Mouse (Mus musculus) erythroblast, embryonic 14.5 days (primary cell): ENCODE data around the gene Krt34. TPM values are rescaled to one million over a fixed set of nuclear protein-coding genes. Genes with fewer than 3 reads are reported as not detected.

Experiments
- H3K27me3 ChIP-seq: 2 replicates; pipeline ENCODE4 v1.6.1; 2012; ENCODE audit warnings: inconsistent platforms; ENCODE audit not compliant: control insufficient read depth
- H3K36me3 ChIP-seq: 2 replicates; pipeline ENCODE4 v1.6.1; 2012; ENCODE audit warnings: mild to moderate bottlenecking, inconsistent platforms; ENCODE audit not compliant: control insufficient read depth
- H3K4me1 ChIP-seq: 2 replicates; pipeline ENCODE4 v1.6.1; 2012; ENCODE audit warnings: inconsistent platforms; ENCODE audit not compliant: control insufficient read depth
- H3K4me3 ChIP-seq: replicated peaks from 2 replicates; pipeline ENCODE3; 2012; ENCODE audit warnings: moderate library complexity, mild to moderate bottlenecking, inconsistent platforms
- H3K9me3 ChIP-seq: 2 replicates; pipeline ENCODE4 v1.6.1; 2012; ENCODE audit warnings: low read length, inconsistent platforms, mixed read lengths; ENCODE audit not compliant: control insufficient read depth
- GATA1 ChIP-seq: IDR thresholded peaks from 2 replicates; pipeline ENCODE4 v1.6.1; 2012; ENCODE audit warnings: low read length, inconsistent platforms, mixed read lengths
- TAL1 ChIP-seq: IDR thresholded peaks from 3 replicates; pipeline ENCODE4 v1.6.1; 2012; ENCODE audit warnings: low read length, inconsistent platforms, mixed read lengths
- polyA plus RNA-seq: library from polyadenylated mRNA; stranded (reverse); fragments of >175 nt; gene quantifications from 2 replicates; pipeline ENCODE4 v1.2.3, GENCODE M21; 2012

The Krt34 gene
- not detected in 2 replicates for polyA plus RNA-seq

- H3K27me3 ChIP-seq: no peaks in the 10 kb centered on the region
- no peaks in the 10 kb centered on the region for H3K36me3 ChIP-seq
- peaks cover 5% of the 10 kb centered on the region; the same call in 1 of the 2 replicates for H3K9me3 ChIP-seq
- H3K4me3 ChIP-seq: no peak within 1 kb of the TSS
- no peak for TF ChIP-seq GATA1
- TF ChIP-seq TAL1: no peak
- no peaks in the 10 kb centered on the region for H3K4me1 ChIP-seq
Measured at GRCm38 (mm10) chr11:100041454-100041853, at the start of gene Krt34. Gene Krt34 (minus strand): TSS chr11:100041554.

DNA sequence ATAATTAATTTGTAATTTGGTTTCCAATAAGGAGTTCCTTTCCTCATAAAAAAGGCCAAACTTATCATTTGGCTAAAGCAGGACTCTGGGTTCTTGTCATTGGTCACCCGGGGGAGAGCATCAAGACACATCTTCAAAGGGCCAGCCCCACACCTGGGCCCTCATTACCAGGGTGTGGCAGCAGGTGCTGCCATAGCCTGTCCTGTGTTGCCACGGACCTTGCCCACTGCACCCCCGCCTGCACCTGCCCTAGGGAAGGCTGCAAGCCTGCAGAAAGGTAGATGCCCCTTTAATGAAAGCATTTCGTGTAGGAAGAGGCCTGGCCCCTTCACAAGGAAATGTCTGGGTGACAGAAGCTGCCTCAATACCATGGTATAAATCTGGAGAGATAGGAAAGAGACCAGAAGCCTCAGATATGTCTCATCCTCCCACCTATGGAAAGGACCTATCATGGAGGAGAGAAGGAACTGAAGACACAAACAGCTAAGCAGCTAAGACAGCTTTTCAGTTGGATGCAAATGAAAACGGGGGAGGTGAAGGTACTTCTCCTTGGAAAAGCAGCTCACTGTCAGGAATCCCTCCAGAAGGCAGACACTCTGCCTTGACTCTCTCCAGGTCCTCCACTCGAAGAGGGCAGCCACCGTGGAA is 47.1 kb upstream of the Krt34 start:
- H3K36me3 ChIP-seq: no peaks in the 10 kb centered on the region
- no peak for TF ChIP-seq TAL1
- no peak for TF ChIP-seq GATA1
- no peaks in the 10 kb centered on the region for H3K27me3 ChIP-seq
- no peaks in the 10 kb centered on the region for H3K4me1 ChIP-seq
- no peak overlapping the region for H3K4me3 ChIP-seq
- H3K9me3 ChIP-seq: peaks cover 4% of the 10 kb centered on the region; the same call in 1 of the 2 replicates

GRCm38 (mm10) chr11:100087861-100088260 is 46.5 kb upstream of the Krt34 start, which contains the start of gene Krt32:
Gene Krt32 (minus strand): TSS chr11:100088226.
- TF ChIP-seq GATA1 (no peak), TAL1 (no peak)
- H3K36me3 ChIP-seq: no peaks in the 10 kb centered on the region
- no peaks in the 10 kb centered on the region for H3K27me3 ChIP-seq
- no peaks in the 10 kb centered on the region for H3K4me1 ChIP-seq
- H3K9me3 ChIP-seq: peaks cover 4% of the 10 kb centered on the region; the same call in 1 of the 2 replicates
- no peak within 1 kb of the TSS for H3K4me3 ChIP-seq

- Histone ChIP-seq H3K9me3 (no peaks in the 10 kb centered on the region), H3K36me3 (no peaks in the 10 kb centered on the region), H3K27me3 (no peaks in the 10 kb centered on the region), H3K4me1 (no peaks in the 10 kb centered on the region), H3K4me3 (no peak overlapping the region)
- TF ChIP-seq TAL1 (no peak), GATA1 (no peak)
Measured at GRCm38 (mm10) chr11:100073873-100074272, 32.5 kb upstream of the Krt34 start.

DNA sequence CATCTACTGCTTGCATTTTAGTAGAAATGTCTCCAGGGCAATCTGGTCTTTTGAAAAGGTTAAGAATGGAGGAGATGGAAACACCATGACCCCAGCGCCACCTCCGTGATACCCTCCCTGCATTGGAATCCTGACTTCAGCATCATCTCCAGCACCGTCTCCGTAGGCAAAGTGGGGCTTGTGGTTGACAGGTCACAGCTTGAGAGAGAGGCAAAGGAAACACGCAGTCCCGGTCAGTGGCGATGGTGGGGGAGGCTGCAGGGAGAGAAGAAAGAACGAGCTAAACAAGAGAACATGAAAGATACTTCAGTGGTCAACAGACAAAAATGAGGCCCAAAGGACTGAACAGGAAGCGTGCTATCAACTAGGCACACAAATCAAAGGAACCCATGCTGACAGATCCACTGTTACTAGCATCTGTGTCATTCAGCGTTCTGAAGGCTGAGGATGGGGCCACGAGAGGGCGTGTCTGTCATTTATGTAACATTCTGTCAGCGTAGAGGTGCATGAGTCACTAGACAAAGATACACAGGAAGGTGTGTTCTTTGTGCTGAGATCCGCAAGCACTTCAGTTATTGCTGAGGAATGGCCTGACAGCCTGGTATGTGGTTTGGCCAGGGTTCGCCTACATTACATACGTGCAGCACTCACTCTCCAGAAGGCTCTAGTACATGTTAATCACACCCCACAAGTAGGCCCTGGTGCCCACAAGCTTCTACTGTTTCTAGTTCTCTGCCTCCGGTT is 26.1 kb upstream of the Krt34 start:
- H3K36me3 ChIP-seq: no peaks in the 10 kb centered on the region
- TF ChIP-seq GATA1 (no peak), TAL1 (no peak)
- H3K27me3 ChIP-seq: no peaks in the 10 kb centered on the region
- no peaks in the 10 kb centered on the region for H3K4me1 ChIP-seq
- H3K4me3 ChIP-seq: no peak overlapping the region
- no peaks in the 10 kb centered on the region for H3K9me3 ChIP-seq

- Histone ChIP-seq H3K9me3 (no peaks in the 10 kb centered on the region), H3K36me3 (no peaks in the 10 kb centered on the region), H3K4me3 (no peak overlapping the region), H3K27me3 (no peaks in the 10 kb centered on the region), H3K4me1 (no peaks in the 10 kb centered on the region)
- TF ChIP-seq GATA1: no peak
- no peak for TF ChIP-seq TAL1
Measured at GRCm38 (mm10) chr11:100066236-100067010, 25.1 kb upstream of the Krt34 start.

DNA sequence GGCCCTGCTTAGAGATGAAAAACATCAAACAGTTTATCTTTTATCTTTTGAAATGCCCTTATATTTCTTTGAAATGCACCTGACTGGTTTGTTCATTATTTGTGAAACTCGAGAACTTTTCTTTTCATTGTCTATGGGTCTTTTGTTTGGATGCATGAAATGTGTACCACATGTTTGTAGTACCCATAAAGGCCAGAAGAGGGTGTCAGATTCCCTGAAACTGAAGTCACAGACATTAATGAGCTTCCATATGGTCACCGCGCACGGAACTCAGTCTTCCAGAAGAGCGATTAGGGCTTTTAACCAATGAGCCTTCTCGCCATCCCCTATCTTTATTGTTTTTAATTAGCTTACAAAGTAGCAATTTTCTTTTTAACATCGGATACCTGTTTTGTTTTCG is 17.5 kb upstream of the Krt34 start:
- no peaks in the 10 kb centered on the region for H3K9me3 ChIP-seq
- TF ChIP-seq TAL1: no peak
- no peak for TF ChIP-seq GATA1
- H3K4me3 ChIP-seq: no peak overlapping the region
- no peaks in the 10 kb centered on the region for H3K36me3 ChIP-seq
- no peaks in the 10 kb centered on the region for H3K4me1 ChIP-seq
- H3K27me3 ChIP-seq: no peaks in the 10 kb centered on the region

DNA sequence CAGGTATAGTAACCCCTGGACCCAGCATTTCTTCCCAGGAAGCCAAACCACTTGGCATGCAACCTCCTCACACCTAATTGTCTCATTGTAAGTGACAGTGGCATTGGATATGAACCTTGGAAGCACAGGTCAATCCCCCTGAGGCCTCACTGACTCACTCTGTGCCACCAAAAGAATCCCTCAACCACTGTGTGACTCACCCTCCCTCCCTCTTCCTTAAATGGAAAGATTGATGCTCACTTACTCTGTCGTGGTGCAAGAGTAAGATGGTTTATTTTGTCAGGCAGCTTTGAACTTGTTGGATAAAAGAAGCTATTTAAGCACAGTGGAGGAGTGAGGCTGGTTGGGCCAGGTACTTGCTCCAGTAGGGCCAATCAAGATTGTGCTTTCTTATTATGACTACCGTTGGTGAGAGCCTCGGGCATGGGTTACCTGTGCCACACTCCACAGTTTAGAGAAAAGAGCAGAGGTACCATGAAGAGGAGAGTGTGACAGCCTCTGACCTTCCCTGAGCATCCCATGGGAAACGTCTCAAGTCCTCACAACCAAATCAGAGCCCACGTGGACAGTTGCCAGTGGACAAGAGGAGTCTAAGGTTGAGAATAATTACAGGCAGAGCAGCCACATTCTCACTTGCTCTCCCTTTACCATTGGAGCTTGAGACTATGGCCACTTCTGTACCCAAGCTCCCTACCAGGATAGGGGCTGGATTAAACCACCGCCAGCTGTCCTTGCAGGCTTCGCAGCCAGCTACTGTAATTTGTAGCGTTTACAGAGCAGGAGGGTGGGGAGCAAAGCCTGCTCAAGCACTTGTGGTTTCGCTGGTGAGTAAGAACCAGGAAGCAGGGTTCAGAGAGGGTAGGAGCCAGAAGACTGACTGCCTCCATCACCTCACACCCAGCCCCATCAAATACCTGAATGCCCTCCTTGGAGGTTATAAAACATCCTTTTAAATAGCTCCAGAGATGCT is 14.6 kb upstream of the Krt34 start:
- no peaks in the 10 kb centered on the region for H3K36me3 ChIP-seq
- TF ChIP-seq GATA1: no peak
- no peak for TF ChIP-seq TAL1
- H3K4me3 ChIP-seq: no peak overlapping the region
- no peaks in the 10 kb centered on the region for H3K4me1 ChIP-seq
- H3K27me3 ChIP-seq: no peaks in the 10 kb centered on the region
- H3K9me3 ChIP-seq: peaks cover 5% of the 10 kb centered on the region
